Mouse (Mus musculus) T-helper 2 cell (primary cell): ENCODE data around the gene Pcnx.

ENCODE experiments used
- in situ Hi-C: fragments of 300-600 bp; cut with MboI, MseI; formaldehyde crosslinking; loops from one replicate; pipeline ENCODE4 v1.15.1; 2025; ENCODE audit warnings: high pct_unique_total_duplicates

Pcnx gene

DNA sequence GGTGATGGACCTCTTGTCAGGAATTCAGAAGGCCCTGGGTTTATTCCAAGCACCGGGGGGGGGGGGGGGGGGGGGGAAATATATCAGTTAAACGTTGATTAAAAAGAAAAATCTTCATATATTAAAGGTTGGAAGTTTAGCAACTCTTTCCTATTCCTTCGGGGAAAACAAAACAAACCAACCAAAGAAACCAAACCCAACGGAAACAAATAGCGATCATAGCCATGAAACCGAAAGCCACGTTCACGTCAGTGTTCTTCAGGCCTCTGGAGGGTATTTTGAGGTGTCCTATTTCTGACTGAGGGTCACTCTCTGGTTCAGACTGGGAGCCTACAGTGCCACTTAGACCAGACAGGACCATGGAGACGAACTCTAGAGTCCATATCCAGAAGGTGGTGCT, 6.3 kb upstream of the Pcnx start:
- in situ Hi-C loops: loop anchor here (5.0 to 25.0 kb wide), 2 partner anchors 246 to 891 kb away; partner anchors contain the start of gene Slc10a1

DNA sequence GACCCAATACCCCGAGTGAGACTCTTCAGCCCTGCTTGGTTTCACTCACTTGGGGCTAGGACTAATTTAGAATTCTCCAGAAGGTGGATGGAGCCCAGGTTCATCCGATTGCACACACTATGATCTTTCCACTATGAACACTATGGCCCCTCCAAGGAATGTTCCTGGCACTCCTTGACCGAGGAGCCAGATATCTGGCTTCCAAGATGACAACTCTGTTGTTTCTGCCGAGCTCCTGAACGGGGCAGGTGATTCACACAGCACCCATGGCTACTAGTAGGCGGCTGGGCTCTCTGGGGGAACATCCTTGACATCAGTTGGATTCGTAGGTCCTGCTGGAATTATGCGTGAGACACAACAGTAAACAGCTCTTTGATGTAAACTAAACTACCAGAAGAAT, 4.8 kb upstream of the Pcnx start:
- in situ Hi-C loops: loop anchor here (5.0 to 25.0 kb wide), 2 partner anchors 73 to 893 kb away; partner anchors contain the start of genes Map3k9 and Slc10a1

DNA sequence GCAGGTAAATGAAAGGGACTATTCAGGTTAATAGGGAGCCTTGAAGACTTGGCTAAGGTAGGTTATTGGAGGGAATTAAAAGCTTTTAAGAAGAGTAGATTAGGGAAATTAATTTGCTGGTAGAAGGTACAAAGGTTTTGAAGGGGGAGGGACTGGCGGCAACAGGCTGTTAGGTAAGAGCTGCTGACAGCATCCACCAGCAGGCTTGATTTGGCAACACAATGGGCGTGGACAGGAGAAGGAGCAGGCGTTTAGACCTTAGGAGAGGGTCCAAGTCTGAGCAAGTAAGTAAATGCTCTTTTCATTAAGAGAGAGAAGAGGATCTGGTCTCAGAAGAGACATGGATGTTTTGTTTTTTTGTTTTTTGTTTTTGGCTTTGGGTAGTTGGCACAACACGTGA, 3.1 kb upstream of the Pcnx start:
- in situ Hi-C loops: loop anchor here (5.0 to 25.0 kb wide), 2 partner anchors 74 to 894 kb away; partner anchors contain the start of genes Map3k9 and Slc10a1

DNA sequence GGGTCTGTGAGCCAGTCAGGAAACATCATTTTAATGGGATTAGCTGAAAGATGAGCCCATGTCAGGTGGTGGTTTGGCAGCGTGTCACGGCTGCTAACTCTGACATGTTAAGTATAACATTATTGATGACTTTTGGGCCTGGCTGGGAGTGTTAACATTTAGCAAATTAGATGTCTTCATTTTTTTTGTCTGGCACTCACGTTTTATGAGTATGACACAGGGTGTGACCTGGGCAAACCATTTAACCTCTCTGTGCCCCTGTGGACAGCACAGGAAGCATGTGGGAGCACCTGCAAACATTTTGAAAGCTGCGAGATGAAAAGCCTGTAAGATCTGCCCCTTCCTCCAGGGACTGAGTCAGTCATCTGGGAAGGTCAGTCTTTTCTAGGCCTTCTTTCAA, 2.6 kb upstream of the Pcnx start:
- in situ Hi-C loops: loop anchor here (5.0 to 25.0 kb wide), 2 partner anchors 75 to 895 kb away; partner anchors contain the start of genes Map3k9 and Slc10a1

DNA sequence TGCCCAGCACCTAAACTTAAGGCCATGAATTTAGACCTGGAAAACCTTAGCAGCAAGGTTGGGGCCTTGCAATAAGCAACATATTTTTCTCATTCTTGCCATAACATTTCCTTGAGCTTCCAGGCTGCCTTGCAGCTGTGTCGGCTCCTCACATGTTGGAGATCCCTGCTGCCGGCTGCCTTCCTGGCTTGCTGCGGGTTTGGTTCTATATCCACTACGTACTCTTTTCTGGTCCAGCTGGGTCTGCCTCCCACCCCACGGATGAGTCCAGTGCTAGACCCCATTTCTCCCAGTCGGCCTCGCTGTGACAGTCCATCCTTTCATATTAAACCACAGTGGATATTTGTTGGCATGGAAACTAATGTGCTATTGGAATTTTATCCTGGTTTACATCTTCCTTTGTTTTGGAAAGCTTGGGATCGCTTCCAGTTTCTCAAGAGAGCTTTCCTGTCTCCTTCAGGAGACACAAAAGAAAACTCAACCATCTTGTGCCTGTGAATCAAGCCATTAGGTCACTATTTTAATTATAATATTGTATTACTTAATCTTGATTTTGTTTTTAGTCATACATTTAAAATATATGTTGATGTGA, 1.7 kb upstream of the Pcnx start:
- in situ Hi-C loops: loop anchor here (5.0 to 25.0 kb wide), 2 partner anchors 76 to 896 kb away; partner anchors contain the start of genes Map3k9 and Slc10a1

DNA sequence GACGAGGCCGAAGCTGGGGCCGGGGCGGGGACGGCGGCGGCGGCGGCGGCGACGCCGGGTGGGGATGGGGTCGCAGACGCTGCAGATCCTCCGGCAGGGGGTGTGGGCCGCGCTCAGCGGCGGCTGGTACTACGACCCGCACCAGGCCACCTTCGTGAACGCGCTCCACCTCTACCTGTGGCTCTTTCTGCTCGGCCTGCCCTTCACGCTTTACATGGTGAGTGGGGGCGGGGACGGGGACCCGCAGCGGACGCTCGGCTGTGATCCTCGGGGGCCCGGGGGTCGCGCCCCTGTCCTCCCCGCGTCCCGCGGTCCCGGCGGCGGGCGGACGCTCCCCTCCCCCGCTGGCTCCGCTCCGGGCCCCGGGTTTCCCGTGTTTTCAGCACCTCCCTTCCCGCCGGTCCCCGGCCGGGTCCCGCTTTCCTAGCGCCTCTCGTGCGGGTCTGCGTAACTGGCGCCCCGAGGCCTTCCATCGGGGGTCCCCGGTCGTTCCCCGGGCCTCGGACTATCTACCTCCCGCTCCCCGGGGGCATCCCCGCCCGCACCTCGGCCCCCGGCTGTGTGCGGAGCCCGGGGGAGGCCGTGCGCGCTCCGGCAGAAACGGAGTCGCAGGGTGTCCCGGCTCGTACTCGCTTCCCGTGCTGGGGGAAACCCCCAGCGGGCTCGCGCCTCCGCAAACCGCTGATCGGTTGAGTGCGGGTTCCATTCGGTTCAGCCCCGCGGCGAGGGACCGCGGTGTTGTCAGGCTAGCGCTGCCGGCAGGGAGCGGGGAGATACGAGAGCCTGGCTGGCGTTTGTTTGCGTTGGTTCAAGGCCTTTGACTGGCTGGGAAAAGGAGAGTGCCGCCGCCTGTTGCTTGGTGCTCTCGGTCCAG, 722 bp downstream of the Pcnx start:
- in situ Hi-C loops: loop anchor here (25.0 kb wide), 1 partner anchor 898 kb away; the partner anchor contains the start of gene Slc10a1

DNA sequence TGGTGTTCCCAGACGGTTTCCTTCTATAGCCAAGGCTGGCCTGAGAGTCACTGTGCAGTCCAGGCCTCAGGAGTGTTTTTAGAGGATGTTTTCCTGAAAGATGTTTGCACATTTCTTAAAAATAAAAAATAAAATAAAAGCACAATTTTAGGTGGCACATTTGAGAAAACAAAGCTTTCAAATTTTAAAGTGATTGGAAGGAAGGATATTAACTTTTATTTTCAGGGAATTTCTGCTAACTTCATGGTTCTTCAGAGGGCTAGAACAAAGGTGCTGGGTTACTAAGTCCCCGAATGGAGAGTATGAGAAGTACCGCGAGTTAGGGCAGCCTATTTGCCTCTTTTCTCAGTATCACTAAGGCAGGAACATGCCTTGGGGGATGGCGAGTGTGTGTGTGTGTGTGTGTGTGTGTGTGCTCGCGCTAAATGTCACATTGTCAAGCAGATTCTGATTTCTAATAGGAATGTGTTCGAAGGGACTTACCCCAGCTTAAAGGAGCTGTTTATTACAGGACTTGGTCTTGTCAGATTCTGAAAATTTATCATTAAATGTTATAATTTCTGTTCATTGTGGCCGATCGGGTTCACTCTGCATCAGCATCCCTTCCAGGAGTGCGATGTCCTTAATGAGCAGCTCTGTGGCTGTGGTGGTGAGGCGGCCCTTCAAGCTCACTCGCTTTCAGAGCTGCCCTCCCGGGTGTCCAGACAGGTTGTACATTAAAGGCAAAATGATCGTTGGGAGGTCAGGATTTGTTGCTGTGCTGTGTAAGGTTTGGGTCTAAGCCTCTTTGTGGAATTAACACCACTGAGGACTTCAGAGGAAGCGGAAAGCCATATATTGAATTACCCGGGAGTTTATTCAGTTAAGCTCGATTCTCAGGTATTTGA, 1.6 kb downstream of the Pcnx start:
- in situ Hi-C loops: loop anchor here (25.0 kb wide), 1 partner anchor 899 kb away; the partner anchor contains the start of gene Slc10a1

DNA sequence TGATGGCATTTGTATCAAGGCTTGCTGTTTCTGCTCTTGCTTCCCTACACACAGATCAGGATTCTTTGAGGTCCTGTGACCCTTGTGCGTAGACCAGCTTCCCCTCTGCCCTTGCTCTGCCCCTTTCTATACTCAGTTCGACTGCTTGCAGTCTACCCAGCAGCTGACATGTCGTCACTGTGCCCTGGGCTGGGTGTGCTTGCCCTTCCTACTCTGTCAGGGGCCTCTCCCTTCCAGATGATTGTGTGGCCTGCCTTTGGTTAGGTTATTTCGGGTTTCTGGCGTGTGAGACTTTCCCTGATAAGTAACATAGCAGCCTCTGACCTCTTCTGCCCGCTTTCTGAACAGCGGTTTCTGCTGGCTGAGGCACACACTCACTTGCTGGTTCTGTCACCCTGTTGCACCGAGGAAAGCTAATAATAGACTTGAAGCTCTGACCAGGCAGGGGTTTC, 2.6 kb downstream of the Pcnx start:
- in situ Hi-C loops: loop anchor here (25.0 kb wide), 1 partner anchor 900 kb away; the partner anchor contains the start of gene Slc10a1

DNA sequence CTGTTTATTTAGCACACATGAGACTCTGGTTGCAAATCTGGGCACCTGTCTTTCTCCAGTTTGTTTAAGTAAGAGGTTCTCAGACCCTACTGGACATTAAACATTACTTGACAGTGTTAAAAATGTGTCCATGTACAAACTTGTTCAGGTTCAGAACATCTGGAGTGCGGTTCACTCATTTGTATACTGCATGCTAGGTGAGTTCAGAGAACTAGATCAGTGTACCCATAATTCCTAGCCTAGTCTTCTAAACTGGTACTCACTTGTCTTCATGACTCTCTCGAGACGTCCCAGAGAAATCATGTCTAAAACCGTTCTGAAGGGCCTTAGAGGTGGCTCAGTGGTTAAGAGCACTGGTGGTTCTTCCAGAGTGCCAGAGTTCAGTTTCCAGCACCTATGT, 4.1 kb downstream of the Pcnx start:
- in situ Hi-C loops: loop anchor here (25.0 kb wide), 1 partner anchor 902 kb away; the partner anchor contains the start of gene Slc10a1

DNA sequence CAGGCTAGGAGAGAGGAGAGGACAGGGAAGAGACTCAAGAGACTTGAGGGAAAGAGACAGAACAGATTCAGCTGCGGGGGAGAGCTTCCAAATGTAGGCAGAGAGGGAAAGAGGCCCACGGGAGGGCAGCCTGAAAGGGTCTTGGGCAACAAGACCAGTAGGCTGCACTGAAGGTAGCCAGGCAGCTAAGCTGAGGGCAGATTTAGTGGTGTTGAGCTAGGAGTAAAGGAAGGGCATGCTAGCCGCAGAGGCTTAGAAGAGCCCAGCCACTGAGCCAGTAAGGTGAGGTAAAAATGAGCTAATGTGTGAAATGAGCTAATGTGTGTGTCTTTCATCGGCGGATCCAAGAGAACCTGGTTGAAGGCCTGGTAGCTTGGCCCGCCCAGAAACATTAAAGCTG, 5.4 kb downstream of the Pcnx start:
- in situ Hi-C loops: loop anchor here (25.0 kb wide), 1 partner anchor 903 kb away; the partner anchor contains the start of gene Slc10a1

DNA sequence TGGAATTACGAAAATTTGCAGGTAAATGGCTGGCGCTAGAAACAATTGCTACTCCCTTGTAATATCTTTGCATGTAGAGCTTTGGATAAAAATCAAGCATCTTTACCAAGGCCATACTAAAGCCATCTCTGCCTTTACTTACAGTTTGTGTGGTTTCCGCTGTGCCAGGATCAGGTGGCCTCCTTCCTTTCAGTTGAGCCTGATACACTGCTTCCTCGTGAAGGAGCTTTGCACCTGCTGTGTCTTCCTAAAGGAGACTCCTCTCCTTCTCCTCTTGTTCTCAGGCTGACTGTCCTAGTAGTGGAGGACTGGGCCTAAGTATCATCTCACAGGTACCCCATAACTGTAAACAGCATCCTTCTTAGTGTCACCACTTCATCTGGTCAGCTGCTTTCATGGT, 7.5 kb downstream of the Pcnx start:
- in situ Hi-C loops: loop anchor here (25.0 kb wide), 1 partner anchor 905 kb away; the partner anchor contains the start of gene Slc10a1

DNA sequence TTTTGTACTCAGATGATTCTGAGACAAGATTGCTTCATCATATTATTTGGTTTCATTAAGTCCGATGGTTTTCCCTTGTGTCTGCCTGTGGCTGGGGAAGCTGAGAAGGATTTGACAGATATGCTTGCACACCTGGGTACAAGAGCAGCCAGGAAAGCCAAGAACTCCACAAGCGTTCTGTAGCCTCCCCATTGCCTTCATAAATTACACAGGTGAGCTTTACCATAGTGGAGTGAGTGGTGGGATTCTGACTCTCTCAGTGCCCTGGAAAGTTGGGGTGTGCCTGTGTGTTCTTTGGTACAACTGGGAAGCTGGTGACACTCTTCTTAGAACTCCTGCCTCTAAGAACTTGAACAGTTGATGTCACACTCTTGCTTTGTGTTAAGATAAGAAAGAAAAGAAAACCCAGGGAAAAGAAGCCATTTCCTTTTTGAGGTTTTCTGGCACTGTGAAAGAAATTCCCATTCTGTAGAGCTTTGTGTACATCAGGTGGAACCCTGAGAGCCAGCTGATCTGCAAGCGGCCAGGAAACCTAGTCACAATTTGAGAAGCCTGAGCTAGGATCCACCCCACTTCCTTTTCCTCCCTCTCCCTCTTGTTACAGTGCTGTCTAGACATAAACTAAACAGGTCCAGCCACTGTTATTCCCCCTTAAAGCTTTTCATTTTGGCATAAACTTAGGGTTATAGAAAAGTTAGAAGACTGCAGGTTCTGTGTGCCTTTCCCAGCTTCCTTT, 9.6 kb downstream of the Pcnx start:
- in situ Hi-C loops: loop anchor here (25.0 kb wide), 1 partner anchor 907 kb away; the partner anchor contains the start of gene Slc10a1

DNA sequence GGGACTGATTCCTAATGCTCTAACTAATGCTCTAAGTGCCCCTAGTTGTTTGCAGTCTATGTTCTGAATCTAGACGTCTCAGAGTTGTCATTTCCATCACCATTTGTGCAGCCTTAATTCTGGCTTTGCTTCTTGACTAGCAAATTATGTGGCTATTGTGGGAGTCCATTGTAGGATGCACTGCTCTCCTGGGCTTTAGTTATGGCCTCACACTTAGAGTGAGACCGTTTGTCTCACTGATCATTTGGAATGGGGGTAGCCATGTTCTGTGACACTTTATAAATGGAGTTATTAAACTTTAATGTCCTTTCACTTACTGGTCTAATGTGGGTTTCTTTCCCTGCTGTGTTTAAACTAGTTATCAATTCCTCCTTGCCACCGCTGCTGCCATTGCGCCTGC, 13.5 kb downstream of the Pcnx start:
- in situ Hi-C loops: loop anchor here (10.0 to 25.0 kb wide), 2 partner anchors 479 to 911 kb away; partner anchors contain the start of gene Slc10a1

DNA sequence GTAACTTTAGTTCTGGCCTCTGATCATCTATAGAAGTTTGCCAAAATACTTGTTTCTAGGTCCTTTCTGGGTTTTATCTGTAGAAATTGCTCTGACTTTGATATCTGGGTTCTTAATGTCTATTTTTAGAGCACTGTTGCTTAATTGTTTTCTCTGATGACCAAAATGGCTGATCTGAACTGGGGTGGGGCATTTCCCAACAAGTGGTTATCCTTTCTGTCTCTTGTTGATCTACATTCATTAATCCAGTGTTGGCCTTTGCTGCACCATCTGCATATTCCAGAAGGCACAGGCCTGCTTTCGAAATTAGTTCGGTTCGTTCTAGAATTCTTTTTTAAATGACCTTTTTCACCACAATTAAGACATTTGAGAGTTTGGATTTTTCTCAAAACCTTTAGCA, 20.3 kb downstream of the Pcnx start:
- in situ Hi-C loops: no loop called here

DNA sequence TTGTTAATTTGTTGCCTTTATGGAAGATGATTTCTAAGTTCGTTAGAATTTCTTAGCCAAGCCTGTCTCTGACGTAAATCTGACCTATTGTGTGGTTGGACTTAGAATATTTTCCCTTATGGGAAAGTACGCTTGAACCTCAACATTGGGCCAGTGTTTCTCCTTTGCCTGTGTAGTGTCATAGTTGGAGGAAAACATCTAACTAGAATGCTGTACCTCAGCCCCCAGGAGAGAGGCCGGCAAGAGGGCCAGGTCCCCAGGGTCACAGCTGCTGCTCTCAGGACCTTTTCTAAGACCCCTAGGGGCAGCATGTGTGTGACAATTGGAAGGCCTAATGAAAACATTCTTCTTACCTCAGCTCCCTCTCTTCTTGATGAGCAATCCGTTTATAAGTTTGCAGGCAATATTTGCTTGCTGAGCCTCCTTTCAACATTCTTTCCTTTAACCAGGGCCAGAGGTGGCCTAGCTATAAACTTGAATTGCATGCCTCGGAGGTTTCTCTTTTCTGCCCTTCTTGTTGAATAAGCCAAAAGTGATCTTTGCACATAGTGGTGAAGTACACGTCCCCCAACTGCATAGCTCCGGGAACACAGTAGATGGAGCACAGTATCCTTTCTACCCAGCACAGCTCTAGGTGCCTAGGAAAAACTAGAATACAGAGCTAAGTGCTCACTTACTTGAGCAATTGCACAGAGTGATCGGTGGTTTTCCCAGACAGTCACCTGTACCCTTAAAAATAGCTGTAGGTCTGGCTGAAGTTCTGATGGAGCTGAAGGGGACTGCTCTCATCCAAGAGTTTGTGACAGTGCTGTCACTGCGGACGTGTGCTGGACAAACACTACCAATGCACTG, 23.7 kb downstream of the Pcnx start:
- in situ Hi-C loops: no loop called here

DNA sequence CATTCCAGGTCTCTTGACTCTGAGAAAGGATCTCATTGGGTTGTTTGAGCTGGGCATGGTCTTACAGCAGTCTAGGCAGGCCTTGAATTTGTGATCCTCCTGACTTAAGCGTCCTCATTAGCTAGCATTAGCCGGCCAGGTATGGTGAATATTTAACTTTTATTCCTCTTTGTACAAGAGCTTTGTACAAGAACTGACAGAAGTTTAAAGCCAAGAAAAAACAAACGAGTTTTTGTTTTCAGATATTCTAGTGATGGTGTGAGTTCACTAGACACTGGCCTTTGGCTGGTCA, 24.2 kb downstream of the Pcnx start:
- in situ Hi-C loops: no loop called here

DNA sequence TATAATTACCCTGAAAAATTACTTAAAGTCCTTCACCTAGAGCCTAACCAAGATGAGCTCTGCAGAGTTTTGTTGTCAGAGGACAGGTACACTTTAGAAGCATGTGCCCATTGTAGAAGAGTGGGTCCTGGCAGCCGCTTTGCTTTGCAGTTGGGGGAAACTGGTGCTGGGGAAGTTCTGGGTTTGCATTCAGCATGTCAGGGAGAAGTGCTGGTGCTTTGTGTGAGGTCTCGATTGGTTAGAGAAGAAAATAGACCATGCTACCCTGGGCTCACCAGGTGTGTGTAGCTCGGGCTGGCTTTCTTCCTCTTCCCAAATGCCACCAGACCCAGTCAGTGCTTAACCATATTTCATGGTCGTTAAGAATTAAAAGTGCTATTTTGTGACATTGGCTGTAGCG, 25.2 kb downstream of the Pcnx start:
- in situ Hi-C loops: no loop called here

DNA sequence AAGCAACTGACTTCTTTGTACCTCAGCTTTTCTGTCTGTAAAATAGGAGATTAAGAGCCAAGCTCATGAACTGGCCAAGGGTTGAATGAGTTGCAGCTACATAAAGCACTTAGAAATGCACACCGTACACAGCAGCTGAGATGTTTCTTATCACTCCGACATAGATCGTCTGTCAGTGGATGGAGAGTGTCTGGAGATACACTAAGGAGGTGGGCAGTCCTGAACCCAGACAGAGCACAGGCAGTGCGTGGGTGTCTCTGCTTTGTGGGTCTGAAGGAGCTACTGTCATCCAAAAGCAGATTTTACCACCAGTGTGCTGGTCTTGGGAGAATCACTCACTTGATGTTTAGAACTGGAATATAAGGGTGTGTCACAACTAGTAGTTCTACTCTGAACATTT, 26.2 kb downstream of the Pcnx start:
- in situ Hi-C loops: no loop called here

DNA sequence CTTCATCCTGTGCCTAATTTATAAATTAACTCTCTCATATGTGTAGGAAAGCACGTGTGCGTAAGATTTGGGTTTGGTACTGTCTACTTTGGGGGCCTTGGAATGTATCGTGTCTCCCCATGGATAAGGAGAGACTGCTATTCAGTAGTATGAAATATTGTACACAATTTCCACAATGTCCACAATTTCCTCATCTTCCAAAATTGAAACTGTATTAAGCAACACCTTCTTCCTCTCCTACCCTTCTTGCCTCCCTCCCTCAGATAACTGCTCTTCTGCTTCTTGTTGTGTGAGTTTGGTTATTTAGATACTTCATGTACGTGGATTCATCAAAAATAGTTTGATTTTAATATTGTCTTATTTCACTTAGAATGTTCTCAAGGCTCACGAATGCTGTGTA, 29.1 kb downstream of the Pcnx start:
- in situ Hi-C loops: no loop called here

DNA sequence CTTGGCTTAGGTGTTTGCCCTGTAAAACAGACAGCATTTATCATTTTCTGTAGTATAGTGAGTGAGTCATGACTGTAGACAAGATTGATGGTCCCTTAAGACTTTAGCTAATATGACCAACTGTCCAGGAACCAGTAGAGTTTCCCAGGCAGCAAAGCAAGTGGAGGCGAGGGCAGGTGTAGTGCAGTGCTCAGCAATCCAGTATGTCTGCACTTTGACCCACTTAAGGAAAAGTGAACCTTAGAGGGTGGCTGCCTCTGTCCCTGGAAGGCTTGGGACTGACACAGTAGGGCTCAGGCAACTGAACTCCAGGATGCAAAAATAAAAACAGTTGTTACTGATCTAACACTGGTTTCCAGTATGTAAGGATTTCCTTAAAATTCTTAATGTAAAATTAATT, 32.1 kb downstream of the Pcnx start:
- in situ Hi-C loops: no loop called here
